Mouse (Mus musculus): Measurements from ENCODE around the gene Dscaml1. TPM values are rescaled to one million over a fixed set of nuclear protein-coding genes. Genes with fewer than 3 reads are reported as not detected.

Gene Dscaml1
- polyA plus RNA-seq, 1 experiment: not detected

DNA sequence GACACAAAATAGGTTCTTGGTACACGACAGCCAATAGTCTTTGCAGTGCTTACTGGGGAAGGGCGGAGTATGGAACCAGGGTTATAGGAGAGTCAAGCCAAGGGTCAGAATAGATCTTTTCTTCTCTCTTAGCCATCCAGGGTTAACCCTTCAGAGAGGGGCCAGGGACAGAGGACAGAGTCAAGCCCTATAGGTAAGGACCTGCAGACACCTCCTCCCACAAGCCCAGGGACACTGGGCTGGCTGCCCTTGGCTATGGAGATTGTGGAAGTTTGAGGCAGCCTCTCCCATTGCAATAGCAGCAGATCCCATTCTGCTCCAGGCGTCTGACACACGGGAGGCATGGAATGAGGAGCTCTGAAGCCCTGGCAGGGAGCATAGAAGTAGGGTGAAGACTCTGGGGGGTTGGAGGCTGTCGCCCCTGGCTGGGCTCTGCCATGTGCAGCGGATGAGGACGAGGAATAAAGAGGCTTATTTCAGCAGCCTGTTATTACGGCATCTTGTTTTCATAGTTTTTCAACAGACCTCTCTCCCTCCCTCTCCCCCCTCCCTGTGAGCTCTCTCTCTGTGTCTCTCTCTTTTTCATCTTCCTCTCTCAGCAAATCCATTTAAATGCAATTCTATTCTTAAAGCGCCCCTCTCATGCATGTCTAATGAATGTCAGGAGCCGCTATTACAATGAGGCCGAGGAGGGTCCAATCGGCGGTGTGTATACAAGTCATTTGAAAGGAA lies 224.8 kb downstream of the Dscaml1 start:
- TF ChIP-seq CTCF (IDR thresholded peaks at IDR 0.05; ENCODE audit: control insufficient read depth, insufficient read depth, low read length) (no peak), POLR2A (IDR thresholded peaks at IDR 0.05; ENCODE audit: borderline replicate concordance, control insufficient read depth, low read depth, low read length) (no peak)
- no peak overlapping the region for H3K27ac ChIP-seq (ENCODE audit: control insufficient read depth, insufficient read depth, low read depth, low read length, poor library complexity)
- WGBS: 74% methylated on average over 13 of the region's 13 CpGs

DNA sequence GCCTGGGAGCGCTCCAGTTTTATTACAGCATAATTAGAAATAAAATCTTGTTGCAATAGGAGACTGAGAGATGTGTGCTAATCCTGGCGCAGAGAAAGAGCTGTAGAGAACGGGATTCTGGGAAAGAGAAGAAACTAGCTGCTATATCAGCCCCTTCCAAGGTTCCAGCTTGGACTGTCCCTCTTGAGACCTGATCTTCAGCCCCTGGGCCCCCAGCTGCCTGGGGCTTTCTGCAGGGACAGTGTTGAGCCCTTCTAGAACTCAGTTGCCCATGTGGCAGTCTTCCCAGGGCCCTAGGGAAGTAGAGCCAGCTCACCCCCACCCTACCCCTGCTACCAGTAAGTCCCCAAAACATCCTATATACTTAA lies 225.4 kb downstream of the Dscaml1 start:
- Histone ChIP-seq H3K4me1 (ENCODE audit: control insufficient read depth, insufficient read depth, low read length) (no peaks in the 10 kb centered on the region), H3K4me3 (replicated peaks; ENCODE audit: control insufficient read depth, low read depth, low read length) (no peak overlapping the region), H3K27ac (ENCODE audit: control insufficient read depth, insufficient read depth, low read depth, low read length, poor library complexity) (no peak overlapping the region)
- 83% methylated on average over 3 of the region's 3 CpGs for WGBS
- TF ChIP-seq POLR2A (IDR thresholded peaks at IDR 0.05; ENCODE audit: borderline replicate concordance, control insufficient read depth, low read depth, low read length) (no peak), CTCF (IDR thresholded peaks at IDR 0.05; ENCODE audit: control insufficient read depth, insufficient read depth, low read length) (no peak)

More for the DNA sequence above, 224.8 kb downstream of the Dscaml1 start:
- H3K4me1 ChIP-seq (ENCODE audit: control insufficient read depth, insufficient read depth, low read length): no peaks in the 10 kb centered on the region
- H3K4me3 ChIP-seq (replicated peaks; ENCODE audit: control insufficient read depth, low read depth, low read length): no peak overlapping the region

DNA sequence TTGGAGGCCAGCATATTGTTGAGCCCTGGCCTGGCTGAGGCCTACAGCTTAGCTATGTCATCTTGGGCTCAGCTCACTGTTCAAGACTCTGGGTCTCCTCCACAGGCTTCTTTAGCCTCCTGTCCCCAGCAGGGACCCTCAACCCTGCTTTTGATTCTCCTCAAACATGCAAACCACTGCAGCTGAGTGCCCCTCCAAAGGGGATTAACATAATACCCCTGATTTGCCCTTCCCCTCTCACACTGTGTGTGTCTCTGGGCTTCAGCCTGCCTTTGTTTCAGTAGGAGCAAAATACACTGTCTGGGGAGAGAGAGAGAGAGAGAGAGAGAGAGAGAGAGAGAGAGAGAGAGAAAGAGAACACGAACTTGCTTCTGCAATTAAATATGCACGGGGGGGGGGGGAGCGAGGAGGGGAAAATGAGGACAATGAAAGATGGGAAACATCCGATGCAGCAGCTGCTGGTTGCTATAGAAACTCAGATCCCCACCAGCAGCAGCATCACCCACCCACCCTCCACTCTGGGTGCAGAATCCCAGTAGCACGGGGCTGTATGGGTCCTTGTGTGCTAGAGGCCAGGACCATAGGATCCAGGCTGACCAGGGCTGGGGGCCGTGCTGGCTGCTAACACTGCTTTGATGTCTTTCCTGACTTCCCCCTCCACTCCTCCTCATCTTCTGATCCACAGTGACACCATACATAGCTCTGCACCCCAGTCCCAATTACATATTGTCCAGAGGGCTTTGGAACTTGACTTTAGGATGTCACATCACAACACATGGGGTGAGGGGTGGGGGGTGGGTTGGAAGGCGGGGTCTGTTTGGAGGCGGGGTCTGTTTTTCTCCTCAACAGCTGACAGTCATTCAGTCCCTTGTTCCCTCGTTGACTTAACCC lies 231.0 kb downstream of the Dscaml1 start:
- H3K27ac ChIP-seq (ENCODE audit: control insufficient read depth, insufficient read depth, low read depth, low read length, poor library complexity): no peak overlapping the region
- no peak for TF ChIP-seq POLR2A (IDR thresholded peaks at IDR 0.05; ENCODE audit: borderline replicate concordance, control insufficient read depth, low read depth, low read length)
- TF ChIP-seq CTCF (IDR thresholded peaks at IDR 0.05; ENCODE audit: control insufficient read depth, insufficient read depth, low read length): no peak
- H3K4me3 ChIP-seq (replicated peaks; ENCODE audit: control insufficient read depth, low read depth, low read length): no peak overlapping the region
- 31% methylated on average over 9 of the region's 9 CpGs for WGBS
- H3K4me1 ChIP-seq (ENCODE audit: control insufficient read depth, insufficient read depth, low read length): no peaks in the 10 kb centered on the region

DNA sequence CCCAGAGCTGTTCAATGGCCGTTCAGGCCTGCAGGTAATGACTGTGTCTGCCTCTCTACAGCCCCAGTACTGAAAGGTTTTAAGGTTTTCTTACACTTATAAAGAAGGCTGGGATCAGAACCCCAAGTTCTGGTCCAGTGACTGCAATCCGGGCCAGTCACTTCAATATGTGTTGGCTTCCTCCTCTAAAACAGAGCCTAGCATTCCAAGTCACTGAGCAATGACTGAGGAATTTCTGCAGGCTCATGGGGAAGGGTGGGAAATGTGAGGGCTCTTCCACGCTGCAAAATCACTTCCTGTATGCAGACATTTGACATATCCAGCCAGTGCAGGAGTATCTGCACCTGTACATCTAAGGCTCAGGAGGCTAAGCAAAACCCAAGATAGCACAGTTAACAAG lies 233.8 kb downstream of the Dscaml1 start:
- Histone ChIP-seq H3K27ac (ENCODE audit: control insufficient read depth, insufficient read depth, low read depth, low read length, poor library complexity) (no peak overlapping the region), H3K4me1 (ENCODE audit: control insufficient read depth, insufficient read depth, low read length) (no peaks in the 10 kb centered on the region), H3K4me3 (replicated peaks; ENCODE audit: control insufficient read depth, low read depth, low read length) (no peak overlapping the region)
- 45% methylated on average over 3 of the region's 3 CpGs for WGBS
- TF ChIP-seq POLR2A (IDR thresholded peaks at IDR 0.05; ENCODE audit: borderline replicate concordance, control insufficient read depth, low read depth, low read length) (no peak), CTCF (IDR thresholded peaks at IDR 0.05; ENCODE audit: control insufficient read depth, insufficient read depth, low read length) (no peak)

DNA sequence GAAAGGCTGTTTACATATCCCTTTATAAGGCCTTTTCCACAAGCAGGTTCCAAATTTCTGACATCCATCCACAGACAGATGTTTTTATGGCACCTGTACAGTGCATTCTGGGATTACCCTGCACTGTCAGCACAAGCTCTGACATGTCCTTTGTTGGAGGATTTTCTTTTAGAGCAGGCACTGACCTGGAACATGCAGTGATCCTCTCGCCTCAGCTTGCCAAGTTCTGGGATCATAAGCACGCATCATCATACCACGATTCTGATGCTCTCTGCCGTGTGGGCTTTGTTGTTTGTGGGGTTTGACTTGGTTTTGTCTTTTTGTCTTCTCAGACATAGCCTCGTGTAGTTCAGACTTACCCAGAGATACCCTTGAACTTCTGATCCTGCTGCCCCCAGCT lies 236.0 kb downstream of the Dscaml1 start:
- no peaks in the 10 kb centered on the region for H3K4me1 ChIP-seq (ENCODE audit: control insufficient read depth, insufficient read depth, low read length)
- no peak overlapping the region for H3K4me3 ChIP-seq (replicated peaks; ENCODE audit: control insufficient read depth, low read depth, low read length)
- no peak overlapping the region for H3K27ac ChIP-seq (ENCODE audit: control insufficient read depth, insufficient read depth, low read depth, low read length, poor library complexity)
- 80% methylated on average over 5 of the region's 5 CpGs for WGBS
- no peak for TF ChIP-seq POLR2A (IDR thresholded peaks at IDR 0.05; ENCODE audit: borderline replicate concordance, control insufficient read depth, low read depth, low read length)
- TF ChIP-seq CTCF (IDR thresholded peaks at IDR 0.05; ENCODE audit: control insufficient read depth, insufficient read depth, low read length): no peak

DNA sequence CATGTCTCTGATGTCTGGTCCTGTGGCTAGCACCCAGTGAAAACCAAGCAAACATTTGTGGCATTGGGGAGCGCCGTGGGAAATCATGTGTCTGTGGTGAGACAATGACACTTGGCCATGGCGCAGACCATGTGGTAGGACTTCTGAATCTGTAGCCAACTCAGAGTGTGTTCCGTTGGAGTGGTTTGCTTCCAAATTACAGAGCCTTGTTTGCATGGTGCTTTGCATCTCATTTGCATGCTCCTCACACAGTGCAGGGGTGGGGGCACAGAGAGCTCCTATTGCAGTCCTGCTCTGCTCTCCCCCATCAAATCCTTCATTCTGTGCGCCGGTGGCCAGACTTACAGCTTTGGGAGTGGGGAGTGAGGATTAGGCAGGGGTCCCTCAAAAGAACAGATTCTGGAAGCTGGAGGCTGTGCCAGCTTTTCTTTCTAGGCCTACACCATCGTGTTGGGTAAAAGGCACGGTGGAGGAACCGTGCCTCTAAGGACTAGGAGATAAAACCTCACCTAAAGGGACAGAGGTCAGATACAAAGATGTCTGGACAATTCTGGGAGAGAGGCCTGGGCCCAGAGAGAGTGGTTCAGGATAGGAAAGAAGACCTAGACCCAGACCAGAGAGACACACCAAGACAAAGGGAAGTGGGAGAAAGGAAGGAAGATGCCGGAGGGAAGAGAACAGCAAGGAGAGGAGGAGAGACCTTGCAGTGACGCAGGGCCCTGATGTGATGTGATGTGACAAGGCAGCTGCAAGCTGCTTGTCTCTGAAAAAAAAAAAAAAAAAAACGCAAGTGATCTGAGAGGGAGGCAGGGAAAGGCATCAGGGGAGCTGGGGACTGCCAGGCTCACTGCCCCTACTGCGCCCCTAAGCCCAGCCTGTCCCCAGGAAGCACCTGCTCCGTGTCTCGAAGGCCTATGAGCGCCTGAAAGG lies 237.2 kb downstream of the Dscaml1 start:
- 63% methylated on average over 16 of the region's 16 CpGs for WGBS

DNA sequence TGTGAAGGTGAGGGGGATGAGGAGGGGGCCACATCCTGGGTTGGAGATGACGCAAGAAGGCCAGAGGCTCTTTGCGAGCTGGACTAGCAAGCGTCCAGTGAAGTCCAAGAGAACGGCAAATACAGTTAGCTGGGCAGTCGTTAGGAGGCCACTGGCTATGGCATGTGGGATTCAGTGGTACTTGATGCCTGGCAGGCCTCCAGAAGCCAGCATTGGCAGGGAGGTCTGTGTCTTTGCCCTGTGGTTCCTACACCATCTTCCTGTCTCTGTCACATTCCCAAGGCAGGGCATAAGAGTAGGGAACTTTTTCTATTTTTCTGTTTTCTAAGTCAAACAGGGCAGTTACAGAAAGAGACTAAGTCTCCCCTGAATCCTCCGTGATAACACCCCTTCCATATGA lies 237.9 kb downstream of the Dscaml1 start:
- Histone ChIP-seq H3K4me1 (ENCODE audit: control insufficient read depth, insufficient read depth, low read length) (no peaks in the 10 kb centered on the region), H3K27ac (ENCODE audit: control insufficient read depth, insufficient read depth, low read depth, low read length, poor library complexity) (no peak overlapping the region), H3K4me3 (replicated peaks; ENCODE audit: control insufficient read depth, low read depth, low read length) (no peak overlapping the region)
- WGBS: 69% methylated on average over 6 of the region's 6 CpGs
- TF ChIP-seq POLR2A (IDR thresholded peaks at IDR 0.05; ENCODE audit: borderline replicate concordance, control insufficient read depth, low read depth, low read length) (no peak), CTCF (IDR thresholded peaks at IDR 0.05; ENCODE audit: control insufficient read depth, insufficient read depth, low read length) (no peak)

More for the DNA sequence above, 237.2 kb downstream of the Dscaml1 start:
- H3K27ac ChIP-seq (ENCODE audit: control insufficient read depth, insufficient read depth, low read depth, low read length, poor library complexity): no peak overlapping the region
- TF ChIP-seq CTCF (IDR thresholded peaks at IDR 0.05; ENCODE audit: control insufficient read depth, insufficient read depth, low read length) (no peak), POLR2A (IDR thresholded peaks at IDR 0.05; ENCODE audit: borderline replicate concordance, control insufficient read depth, low read depth, low read length) (no peak)
- no peak overlapping the region for H3K4me3 ChIP-seq (replicated peaks; ENCODE audit: control insufficient read depth, low read depth, low read length)
- no peaks in the 10 kb centered on the region for H3K4me1 ChIP-seq (ENCODE audit: control insufficient read depth, insufficient read depth, low read length)
